Mouse (Mus musculus) forebrain, embryonic 11.5 days (tissue): Measurements from ENCODE around the gene Hoxa7. TPM values are rescaled to one million over a fixed set of nuclear protein-coding genes. Genes with fewer than 3 reads are reported as not detected.

ENCODE experiments used
- ATAC-seq: fragments of 200-750 bp; cut with Nextera tagmentation; replicated peaks from 2 replicates; pipeline ENCODE4 v1.8.0; 2017; ENCODE audit warnings: moderate TSS enrichment; ENCODE audit not compliant: low FRiP score
- DNase-seq: peaks from one replicate; pipeline ENCODE4 v3.0.0-alpha.2; 2017; ENCODE audit warnings: low spot score
- H3K27ac ChIP-seq: fragments of 300-500 bp; sonication (generic); 2 replicates; pipeline ENCODE4 v1.5.1; 2014; ENCODE audit warnings: low read depth, low read length
- H3K27me3 ChIP-seq: fragments of 300-500 bp; sonication (generic); 2 replicates; pipeline ENCODE4 v1.6.1; 2014; ENCODE audit warnings: mild to moderate bottlenecking, low read length, mixed read lengths; ENCODE audit not compliant: control insufficient read depth, insufficient read depth
- H3K36me3 ChIP-seq: fragments of 300-500 bp; sonication (generic); 2 replicates; pipeline ENCODE4 v1.6.1; 2014; ENCODE audit warnings: mild to moderate bottlenecking, low read length, moderate library complexity, mixed read lengths; ENCODE audit not compliant: control insufficient read depth, insufficient read depth
- H3K4me1 ChIP-seq: fragments of 300-500 bp; sonication (generic); replicated peaks from 2 replicates; pipeline ENCODE4 v1.6.1; 2014; ENCODE audit warnings: low read length, mixed read lengths; ENCODE audit not compliant: control insufficient read depth, insufficient read depth
- H3K4me2 ChIP-seq: fragments of 300-500 bp; sonication (generic); 2 replicates; pipeline ENCODE4 v1.6.1; 2014; ENCODE audit warnings: low read depth, mild to moderate bottlenecking, low read length, moderate library complexity, mixed read lengths; ENCODE audit not compliant: severe bottlenecking
- H3K4me3 ChIP-seq: fragments of 300-500 bp; sonication (generic); 2 replicates; pipeline ENCODE4 v1.5.1; 2014; ENCODE audit warnings: low read depth, low read length
- H3K9ac ChIP-seq: fragments of 300-500 bp; sonication (generic); 2 replicates; pipeline ENCODE4 v1.6.1; 2014; ENCODE audit warnings: low read length
- H3K9me3 ChIP-seq: fragments of 300-500 bp; sonication (generic); 2 replicates; pipeline ENCODE4 v1.6.1; 2016; ENCODE audit warnings: low read length, mixed read lengths; ENCODE audit not compliant: control insufficient read depth
- WGBS: fragments of 180-500 bp; shearing (Covaris S2); extraction: QIAGEN DNeasy Blood & Tissue Kit; methylation state at CpG from one replicate; pipeline ENCODE4 v1.1.7; 2014; 5-methylcytosine and 5-hydroxymethylcytosine counted together
- polyA plus RNA-seq: library from polyadenylated mRNA; unstranded; fragments of >200 nt; fragmentation: Nextera tagmentation; extraction: Ambion mirVana; gene quantifications from 2 replicates; pipeline ENCODE4 v1.2.1, GENCODE M21; 2014

The Hoxa7 gene
- polyA plus RNA-seq, 1 experiment from 2014 or later = not detected

DNA sequence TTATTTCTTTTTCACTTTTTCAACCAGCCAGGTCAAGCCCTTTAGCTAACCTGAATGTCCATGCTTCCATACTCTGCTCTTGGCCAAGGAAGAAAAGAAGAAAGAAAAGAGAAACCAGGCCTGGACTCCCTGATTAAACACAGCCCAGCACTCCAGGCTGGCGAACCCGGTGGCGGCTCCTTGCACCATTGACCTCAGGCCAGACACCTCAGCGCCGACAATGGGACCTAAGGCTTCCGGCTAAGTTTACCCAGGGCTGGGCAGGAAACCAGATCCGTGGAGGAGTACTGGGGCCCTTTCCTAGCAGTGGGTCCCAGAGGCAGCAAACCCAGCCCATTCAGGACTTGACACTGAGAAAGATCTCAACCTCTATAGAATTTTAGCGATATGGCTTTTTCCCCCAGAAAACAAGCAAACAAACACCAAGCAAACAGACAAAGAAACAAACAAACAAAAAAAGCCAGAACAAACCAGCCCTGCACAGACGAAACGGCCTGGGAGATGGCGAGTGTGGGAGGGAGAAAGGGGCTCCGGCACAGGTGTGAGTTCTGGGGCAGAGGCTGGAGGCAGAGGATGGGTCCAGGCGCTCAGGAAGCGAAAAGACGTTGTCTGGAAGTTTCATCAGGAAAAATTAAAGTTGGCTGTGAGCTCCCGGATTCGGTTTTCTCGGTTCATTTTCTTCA lies 10.4 kb upstream of the Hoxa7 start:
- Histone ChIP-seq H3K9me3 (no peaks in the 10 kb centered on the region), H3K36me3 (no peaks in the 10 kb centered on the region), H3K27ac (no peak overlapping the region), H3K4me3 (no peak overlapping the region), H3K4me2 (no peak overlapping the region), H3K9ac (no peak overlapping the region), H3K4me1 (0 out of 2 replicates have a peak, but pooled peaks cover 3% of the 10 kb centered on the region), H3K27me3 (peaks cover 96% of the 10 kb centered on the region)
- DNase-seq (peak; percentile 65), ATAC-seq (no peak)
- WGBS = 1% methylated on average over 18 of the region's 18 CpGs

DNA sequence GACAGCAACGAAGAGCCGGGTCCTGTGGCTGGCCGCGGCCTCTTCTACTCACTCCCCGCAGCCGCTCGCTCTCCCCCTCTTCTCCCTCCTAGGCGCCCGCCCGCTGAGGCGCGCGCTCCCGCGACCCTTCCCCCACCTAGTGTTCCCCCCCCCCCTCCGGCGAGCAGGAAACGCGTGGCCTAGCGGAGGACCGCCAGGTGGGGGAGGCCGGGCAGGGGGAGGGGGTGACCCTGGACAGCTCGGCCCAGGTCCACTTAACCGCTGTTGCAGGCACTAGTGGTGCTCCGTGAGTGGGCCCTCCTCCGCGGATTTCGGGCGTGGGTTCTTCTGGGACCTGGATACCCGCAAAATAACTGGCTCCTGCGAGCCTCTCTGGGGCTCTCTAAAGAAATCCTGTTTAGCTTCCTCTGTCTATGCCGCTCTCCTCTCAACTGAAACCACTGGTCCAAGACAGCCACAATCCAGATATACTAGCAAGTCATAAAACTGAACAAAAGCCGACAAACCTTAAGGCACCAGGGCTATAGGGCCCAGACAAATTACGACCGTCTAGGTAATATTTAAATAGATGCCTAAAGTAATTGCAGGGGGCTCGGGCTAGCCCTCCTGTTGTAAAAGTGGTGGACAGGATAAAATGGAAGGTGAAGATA lies 9.0 kb upstream of the Hoxa7 start, which contains the start of gene Hoxa9:
Hoxa9 (minus strand) TSS at position 574 of the 650 bp plus-strand sequence.
- DNase-seq (peak; percentile 67), ATAC-seq (no peak)
- WGBS = 2% methylated on average over 18 of the region's 36 CpGs
- peaks cover 96% of the 10 kb centered on the region for H3K27me3 ChIP-seq
- 0 out of 2 replicates have a peak, but pooled peaks cover 3% of the 10 kb centered on the region for H3K4me1 ChIP-seq
- H3K4me3 ChIP-seq = no peak within 1 kb of the TSS
- H3K9ac ChIP-seq = no peak within 1 kb of the TSS
- H3K36me3 ChIP-seq = no peaks in the 10 kb centered on the region
- H3K9me3 ChIP-seq = no peaks in the 10 kb centered on the region
- H3K27ac ChIP-seq = no peak within 1 kb of the TSS
- H3K4me2 ChIP-seq = no peak within 1 kb of the TSS

- peaks cover 96% of the 10 kb centered on the region for H3K27me3 ChIP-seq
- H3K27ac ChIP-seq = no peak overlapping the region
- H3K4me1 ChIP-seq = 0 out of 2 replicates have a peak, but pooled peaks cover 3% of the 10 kb centered on the region
- no peak overlapping the region for H3K9ac ChIP-seq
- no peak overlapping the region for H3K4me2 ChIP-seq
- WGBS = 1% methylated on average over 44 of the region's 44 CpGs
- no peaks in the 10 kb centered on the region for H3K36me3 ChIP-seq
- ATAC-seq (no peak), DNase-seq (peak; percentile 64)
- H3K4me3 ChIP-seq = no peak overlapping the region
- no peaks in the 10 kb centered on the region for H3K9me3 ChIP-seq
Observed at GRCm38 (mm10) chr6:52229558-52230416, 8.1 kb upstream of the Hoxa7 start.

GRCm38 (mm10) chr6:52228475-52229465 lies 7.1 kb upstream of the Hoxa7 start:
- ATAC-seq = no peak
- Histone ChIP-seq H3K4me1 (no peaks in the 10 kb centered on the region), H3K36me3 (no peaks in the 10 kb centered on the region), H3K9ac (no peak overlapping the region), H3K27me3 (peaks cover 96% of the 10 kb centered on the region), H3K4me2 (no peak overlapping the region), H3K9me3 (no peaks in the 10 kb centered on the region), H3K27ac (no peak overlapping the region), H3K4me3 (no peak overlapping the region)
- 2% methylated on average over 38 of the region's 38 CpGs for WGBS
- peak; percentile 72 for DNase-seq

- no peak for DNase-seq
- Histone ChIP-seq H3K9me3 (no peaks in the 10 kb centered on the region), H3K4me2 (no peak overlapping the region), H3K27ac (no peak overlapping the region), H3K9ac (no peak overlapping the region), H3K4me1 (no peaks in the 10 kb centered on the region), H3K4me3 (no peak overlapping the region), H3K27me3 (peaks cover 96% of the 10 kb centered on the region), H3K36me3 (no peaks in the 10 kb centered on the region)
- WGBS = 2% methylated on average over 11 of the region's 11 CpGs
- ATAC-seq = no peak
Observed at GRCm38 (mm10) chr6:52227470-52228222, 6.0 kb upstream of the Hoxa7 start.

DNA sequence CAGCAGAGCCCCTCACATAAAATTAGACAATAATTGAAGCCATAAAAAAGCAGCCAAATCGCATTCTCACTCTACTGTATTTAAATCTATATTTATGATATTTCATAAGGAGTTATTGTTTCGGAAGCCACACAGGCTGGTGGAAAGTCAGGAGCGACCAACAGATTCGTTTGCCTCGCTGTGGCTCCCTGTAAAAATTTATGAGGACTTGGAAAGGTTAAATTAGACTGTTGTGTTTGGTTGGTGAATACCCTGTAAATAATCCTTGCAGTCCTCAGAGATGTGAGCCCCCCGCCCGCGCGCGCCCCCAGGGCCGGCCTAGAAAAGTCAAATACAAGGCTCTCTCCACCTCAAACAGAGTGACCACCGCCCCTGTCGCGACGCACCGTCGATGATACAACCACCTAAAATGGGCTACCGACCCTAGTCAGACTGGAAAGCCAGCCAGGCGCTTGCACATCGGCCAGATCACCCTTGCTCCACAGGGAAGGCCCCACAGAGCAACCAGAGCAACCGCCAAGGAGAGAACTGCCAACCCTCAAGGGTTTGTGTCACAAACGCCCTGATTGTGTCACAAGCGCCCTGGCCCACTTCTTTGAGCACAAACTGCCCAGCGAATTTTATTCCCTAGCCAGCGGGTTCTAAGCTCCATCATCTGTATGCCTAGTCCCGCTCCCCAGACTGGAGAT lies 5.1 kb upstream of the Hoxa7 start:
- Histone ChIP-seq H3K4me3 (no peak overlapping the region), H3K36me3 (no peaks in the 10 kb centered on the region), H3K27me3 (peaks cover 96% of the 10 kb centered on the region), H3K9me3 (no peaks in the 10 kb centered on the region), H3K4me1 (no peaks in the 10 kb centered on the region), H3K9ac (no peak overlapping the region), H3K4me2 (no peak overlapping the region), H3K27ac (no peak overlapping the region)
- DNase-seq (no peak), ATAC-seq (no peak)
- 2% methylated on average over 26 of the region's 26 CpGs for WGBS
